In the genomic region with DNA sequence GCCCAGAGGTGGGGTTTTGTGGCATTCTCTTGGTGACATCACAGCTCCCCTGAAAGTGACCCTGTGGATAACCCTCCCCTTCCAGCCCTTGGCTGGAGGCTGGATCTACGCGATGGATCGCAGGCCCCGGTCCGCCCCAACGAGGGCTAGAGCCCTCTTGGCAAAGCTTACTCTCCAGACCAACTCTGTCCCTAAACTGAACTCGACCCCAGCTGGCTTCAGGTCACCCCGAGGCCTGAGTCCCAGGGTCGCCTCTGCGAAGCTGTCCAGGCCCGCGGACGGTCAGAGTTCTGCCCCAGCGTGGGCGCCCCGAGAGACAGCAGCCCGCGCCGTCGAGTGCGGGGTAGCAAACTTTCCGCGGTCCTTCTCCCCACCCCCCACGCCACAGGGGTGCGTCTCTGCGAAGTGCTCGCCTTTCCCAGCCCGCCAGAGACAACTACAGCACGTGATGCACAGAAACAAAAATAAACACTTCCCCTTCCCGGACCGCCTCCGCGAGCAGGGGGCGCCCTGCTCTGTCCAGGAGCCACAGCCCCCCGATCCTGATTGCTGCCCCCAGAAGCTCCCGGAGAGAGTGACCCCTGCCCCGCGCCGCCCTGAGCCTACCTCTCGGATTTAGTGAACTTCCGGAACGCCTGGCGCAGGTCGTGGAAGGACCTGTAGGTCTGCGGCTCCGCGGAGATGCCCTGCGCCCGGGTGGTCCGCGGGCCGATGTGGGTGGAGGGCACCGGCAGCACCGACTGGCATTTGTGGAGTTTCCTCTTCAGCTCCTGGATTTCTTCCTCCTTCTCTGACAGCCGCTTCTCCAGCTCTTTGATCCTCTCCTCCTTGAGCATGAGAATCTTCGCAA, we compare ENCODE assay signal across 8 mouse cellular contexts. TPM values are rescaled to one million over a fixed set of nuclear protein-coding genes. Genes with fewer than 3 reads are reported as not detected.
DNase-seq lines count a peak whose midpoint lies in the region; ATAC-seq and TF ChIP-seq lines count a peak whose summit lies in the region.

No protein-coding gene starts in this region.

- H3K36me3 ChIP-seq in thymus, adult 2 months (ENCODE audit: control insufficient read depth, insufficient read depth, low read length): no peaks in the 10 kb centered on the region
- H3K36me3 ChIP-seq in lung, embryonic 14.5 days (ENCODE audit: insufficient read depth): no peaks in the 10 kb centered on the region
- no peaks in the 10 kb centered on the region for H3K36me3 ChIP-seq in neural tube, embryonic 14.5 days (ENCODE audit: control insufficient read depth, insufficient read depth, low read length)

- H3K9ac ChIP-seq in lung, embryonic 14.5 days: peak overlapping the region; percentile 63
- peak overlapping the region; percentile 39 for H3K9ac ChIP-seq in neural tube, embryonic 14.5 days (replicated peaks; ENCODE audit: low read depth, low read length)

- WGBS in thymus, adult 2 months: 3% methylated on average over 56 of the region's 56 CpGs
- WGBS in lung, embryonic 14.5 days: under 1% methylated on average over 56 of the region's 56 CpGs
- WGBS in neural tube, embryonic 14.5 days: under 1% methylated on average over 56 of the region's 56 CpGs

- no peak overlapping the region for H3K27ac ChIP-seq in thymus, adult 2 months (ENCODE audit: control insufficient read depth, insufficient read depth, low read length)
- H3K27ac ChIP-seq in lung, embryonic 14.5 days (ENCODE audit: low read depth): peak overlapping the region; percentile 93
- 0 out of 2 replicates have a peak overlapping the region, but pooled peaks have one; percentile 39 for H3K27ac ChIP-seq in neural tube, embryonic 14.5 days (ENCODE audit: low read depth, low read length)

- peaks cover 8% of the 10 kb centered on the region for H3K27me3 ChIP-seq in thymus, adult 2 months (ENCODE audit: control insufficient read depth, insufficient read depth, low read length)
- H3K27me3 ChIP-seq in lung, embryonic 14.5 days (ENCODE audit: insufficient read depth, low read length): no peaks in the 10 kb centered on the region
- no peaks in the 10 kb centered on the region; the same call in 1 of the 2 replicates for H3K27me3 ChIP-seq in neural tube, embryonic 14.5 days (ENCODE audit: control insufficient read depth, insufficient read depth, low read length)

- peak; percentile 7 for DNase-seq in thymus, adult 2 months
- no peak for DNase-seq in thymus, postnatal 25 days
- peak; percentile 75 for DNase-seq in embryo, embryonic 9.5 days (ENCODE audit: extremely low spot score)
- peak; percentile 63 to 71 for DNase-seq in heart, adult 9 months (ENCODE audit: low spot score in 2 of 2)
- peak; percentile 64 for DNase-seq in kidney, adult 18-20 months
- peak; percentile 79 for DNase-seq in lung, embryonic 14.5 days
- no peak for DNase-seq in frontal cortex, postnatal 14 days (ENCODE audit: low spot score in 2 of 2)

- H3K4me1 ChIP-seq in thymus, adult 2 months (replicated peaks; ENCODE audit: control insufficient read depth, insufficient read depth, low read length): peaks cover 14% of the 10 kb centered on the region
- H3K4me1 ChIP-seq in lung, embryonic 14.5 days (ENCODE audit: insufficient read depth): no peaks in the 10 kb centered on the region; the same call in 1 of the 2 replicates
- 0 out of 2 replicates have a peak, but pooled peaks cover 4% of the 10 kb centered on the region for H3K4me1 ChIP-seq in neural tube, embryonic 14.5 days (ENCODE audit: control insufficient read depth, insufficient read depth, low read length)

- no peaks in the 10 kb centered on the region for H3K9me3 ChIP-seq in lung, embryonic 14.5 days (ENCODE audit: low read depth, low read length)
- no peaks in the 10 kb centered on the region for H3K9me3 ChIP-seq in neural tube, embryonic 14.5 days (ENCODE audit: control insufficient read depth, low read length)

- ATAC-seq in lung, embryonic 14.5 days (ENCODE audit: insufficient read depth): peak; percentile 50
- ATAC-seq in neural tube, embryonic 14.5 days (ENCODE audit: low read depth): peak; percentile 35

- H3K4me2 ChIP-seq in lung, embryonic 14.5 days: peak overlapping the region; percentile 65
- peak overlapping the region; percentile 96 for H3K4me2 ChIP-seq in neural tube, embryonic 14.5 days (ENCODE audit: low read depth, low read length)

- no peak for TF ChIP-seq CTCF in thymus, adult 2 months (IDR thresholded peaks at IDR 0.05; ENCODE audit: borderline replicate concordance, control insufficient read depth, extremely low read depth, insufficient read depth, low read length, poor library complexity)
- peak; percentile 40; the same call in 1 of the 2 replicates for TF ChIP-seq CTCF in lung, embryonic 14.5 days (IDR thresholded peaks at IDR 0.05; ENCODE audit: low read depth)

- no peak for TF ChIP-seq POLR2A in thymus, adult 2 months (IDR thresholded peaks at IDR 0.05; ENCODE audit: control insufficient read depth, extremely low read depth, insufficient read depth, low read length, poor library complexity)

- peak overlapping the region; percentile 35 for H3K4me3 ChIP-seq in thymus, adult 2 months (ENCODE audit: control insufficient read depth, insufficient read depth, low read length)
- H3K4me3 ChIP-seq in lung, embryonic 14.5 days (ENCODE audit: low read depth, low read length): peak overlapping the region; percentile 48
- peak overlapping the region; percentile 46 for H3K4me3 ChIP-seq in neural tube, embryonic 14.5 days (ENCODE audit: low read depth, low read length)

RNA-seq across cellular contexts. Expression of gene Prkg1, which starts 0.7 kb away (rescaled TPM):
- polyA plus RNA-seq in thymus, adult 2 months (2012; rRNA removed): 0.24 and 0.26 TPM in 2 replicates
- polyA plus RNA-seq in lung, embryonic 14.5 days (2014; fragmentation: Nextera tagmentation; extraction: Ambion mirVana): 6.0 and 7.9 TPM in 2 replicates
- 10.3 and 11.4 TPM in 2 replicates for polyA plus RNA-seq in neural tube, embryonic 14.5 days (2014; fragmentation: Nextera tagmentation; extraction: Ambion mirVana)

Comparison
In these comparisons a context has a peak if more than half of its experiments do, and no peak if none do; other contexts are left out.
1. DNase-seq: peak in thymus, adult 2 months (single experiment), embryo, embryonic 9.5 days (single experiment), heart, adult 9 months (2 of 2), kidney, adult 18-20 months (single experiment) and lung, embryonic 14.5 days (single experiment); none in thymus, postnatal 25 days (single experiment) and frontal cortex, postnatal 14 days (0 of 2).
2. Peak in every context shown above with its lines, with median percentiles within 50 percentile points of each other: H3K4me3 ChIP-seq.